Mouse (Mus musculus) heart, adult 2 months (tissue): ENCODE results near the gene Olfr325. TPM values are rescaled to one million over a fixed set of nuclear protein-coding genes. Genes with fewer than 3 reads are reported as not detected.
"Not testable (repeated sequence)": the region's sequence is repeated elsewhere in the genome, so short reads cannot be mapped to it uniquely, and the experiment has no call there.

ENCODE experiments used
- DNase-seq, 2 experiments: peaks; one replicate each; pipeline ENCODE4 v3.0.0; 2021
- H3K27ac ChIP-seq: fragments of 200-600 bp; 2 replicates; pipeline ENCODE4 v1.8.1; 2022
- H3K27me3 ChIP-seq: fragments of 200-500 bp; 2 replicates; pipeline ENCODE4 v1.6.1; 2012; ENCODE audit warnings: mild to moderate bottlenecking, low read length, inconsistent platforms, mixed read lengths; ENCODE audit not compliant: control insufficient read depth, insufficient read depth
- H3K36me3 ChIP-seq: fragments of 200-500 bp; 2 replicates; pipeline ENCODE4 v1.6.1; 2012; ENCODE audit warnings: low read length, inconsistent platforms; ENCODE audit not compliant: control insufficient read depth, insufficient read depth
- H3K4me1 ChIP-seq: fragments of 200-500 bp; 2 replicates; pipeline ENCODE4 v1.6.1; 2011; ENCODE audit warnings: low read length; ENCODE audit not compliant: control insufficient read depth, insufficient read depth
- H3K4me3 ChIP-seq: fragments of 200-600 bp; 2 replicates; pipeline ENCODE4 v1.8.1; 2022
- H3K79me2 ChIP-seq: fragments of 200-500 bp; replicated peaks from 2 replicates; pipeline ENCODE4 v1.6.1; 2012; ENCODE audit warnings: mild to moderate bottlenecking, inconsistent platforms, low read length, moderate library complexity, mixed read lengths; ENCODE audit not compliant: control insufficient read depth, insufficient read depth
- H3K9ac ChIP-seq: fragments of 200-500 bp; 2 replicates; pipeline ENCODE4 v1.6.1; 2012; ENCODE audit warnings: low read depth, mild to moderate bottlenecking, control low read depth, inconsistent platforms, low read length, mixed read lengths
- CTCF ChIP-seq: fragments of 200-600 bp; IDR thresholded peaks from 2 replicates; pipeline ENCODE4 v1.8.1; 2022; ENCODE audit warnings: antibody characterized with exemption, mild to moderate bottlenecking, moderate library complexity
- EP300 ChIP-seq: fragments of 200-500 bp; IDR thresholded peaks from 2 replicates; pipeline ENCODE4 v1.6.1; 2011; ENCODE audit warnings: low read depth, low read length, control low read depth; ENCODE audit not compliant: insufficient read depth
- POLR2A ChIP-seq: fragments of 200-500 bp; IDR thresholded peaks from 2 replicates; pipeline ENCODE4 v1.6.1; 2011; ENCODE audit warnings: mild to moderate bottlenecking, low read depth, low read length, control low read depth; ENCODE audit not compliant: insufficient read depth
- WGBS: fragments of 180-500 bp; shearing (Covaris S2); methylation state at CpG from one replicate; pipeline ENCODE4 v1.1.7; 2018; 5-methylcytosine and 5-hydroxymethylcytosine counted together
- intact Hi-C: fragments of 180-260 bp; cut with DNase I; formaldehyde crosslinking; loops from one replicate; pipeline ENCODE4 v1.15.1; 2025
- long read RNA-seq: library from polyadenylated mRNA; stranded (forward); transcript quantifications from one replicate; pipeline ENCODE4 v2.0.0, GENCODE M21; 2021
- polyA plus RNA-seq: library from polyadenylated mRNA; depleted of rRNA; stranded (reverse); fragments of >200 nt; gene quantifications from 2 replicates; pipeline ENCODE4 v1.2.3, GENCODE M21; 2012; rRNA removed
- total RNA-seq, 2 experiments: library from RNA; stranded (reverse); gene quantifications; 2 replicates each; pipeline ENCODE4 v1.2.3; 2021

Gene Olfr325
- total RNA-seq, result not detected
- not detected in 2 replicates for polyA plus RNA-seq
- long read RNA-seq, result 0 reads

DNA sequence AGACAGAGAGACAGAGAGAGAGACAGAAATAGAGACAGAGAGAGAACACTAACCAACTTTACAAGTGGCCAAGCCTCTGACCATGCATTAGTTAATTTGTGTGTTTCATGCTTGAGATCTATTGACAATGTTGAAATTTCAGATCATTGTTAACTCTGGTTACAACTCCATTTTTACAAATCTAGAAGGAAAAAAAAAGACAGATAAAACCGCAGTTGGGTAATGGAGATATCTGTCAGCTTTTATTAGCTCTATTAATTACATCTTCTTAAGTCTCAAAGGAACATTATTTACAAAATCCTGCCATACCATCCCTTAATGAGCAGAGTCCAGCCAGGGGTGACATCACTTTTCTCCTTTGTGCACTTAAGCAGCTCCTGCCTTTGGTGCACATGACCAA is at the start of gene Olfr325:
TSS of gene Olfr325 (plus strand) at position 301 of the 400 bp plus-strand sequence.
- no peak within 1 kb of the TSS for H3K9ac ChIP-seq
- intact Hi-C loops, result no loop called here

DNA sequence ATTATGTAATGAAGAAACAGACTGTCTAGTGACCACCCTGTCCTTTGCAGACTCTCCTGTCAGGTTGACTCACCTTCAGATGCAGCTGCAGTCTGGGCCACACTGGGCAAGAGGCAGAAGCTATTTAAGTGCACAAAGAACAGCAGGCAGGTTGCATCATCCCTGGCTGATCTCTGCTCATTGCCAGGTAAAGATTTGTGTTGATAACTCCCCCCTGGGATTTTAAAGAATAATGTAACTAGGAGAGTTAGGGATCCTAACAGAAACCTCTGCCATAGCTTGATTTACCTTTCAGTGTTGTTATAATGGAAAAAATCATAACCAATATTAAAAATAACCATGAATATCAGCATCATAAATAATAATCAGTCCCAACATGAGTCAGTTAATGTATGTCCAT is 42.8 kb upstream of the Olfr325 start, which contains the start of gene Olfr330:
TSS of gene Olfr330 (minus strand) at position 101 of the 400 bp plus-strand sequence.
- H3K4me1 ChIP-seq, H3K36me3 ChIP-seq, intact Hi-C loops, H3K79me2 ChIP-seq, H3K27ac ChIP-seq, H3K9ac ChIP-seq, DNase-seq, H3K27me3 ChIP-seq, H3K4me3 ChIP-seq: not testable (repeated sequence)

More for the DNA sequence above, at the start of gene Olfr325:
- Histone ChIP-seq H3K27me3 (no peaks in the 10 kb centered on the region), H3K4me3 (no peak within 1 kb of the TSS), H3K27ac (no peak within 1 kb of the TSS), H3K79me2 (no peaks in the 10 kb centered on the region), H3K36me3 (no peaks in the 10 kb centered on the region), H3K4me1 (no peaks in the 10 kb centered on the region)
- no peak for DNase-seq
- TF ChIP-seq POLR2A, result no peak
- no peak for TF ChIP-seq CTCF
- 61% methylated on average over 1 of the region's 1 CpGs for WGBS

DNA sequence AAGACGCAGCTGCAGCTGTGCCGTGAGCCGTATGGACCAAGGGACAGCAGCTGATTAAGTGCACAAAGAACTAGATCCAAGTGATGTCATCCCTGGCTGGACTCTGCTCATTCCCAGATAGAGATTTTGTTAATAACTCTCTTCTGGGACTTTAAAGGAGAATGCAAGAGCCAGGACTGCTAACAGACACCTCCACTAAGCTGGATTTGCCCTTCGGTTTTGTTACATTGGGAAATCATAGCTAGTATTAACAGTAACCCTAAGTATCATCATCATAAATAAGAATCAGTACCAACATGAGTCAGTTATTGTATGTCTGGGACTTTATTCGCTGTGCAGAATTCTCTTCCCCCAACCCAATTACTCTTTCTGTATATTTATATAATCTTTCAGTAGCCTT is 31.2 kb upstream of the Olfr325 start, which contains the start of gene Olfr329-ps:
TSS of gene Olfr329-ps (minus strand) at position 101 of the 400 bp plus-strand sequence.
- WGBS, result 57% methylated on average over 5 of the region's 5 CpGs
- Histone ChIP-seq H3K79me2 (no peaks in the 10 kb centered on the region), H3K4me3 (no peak within 1 kb of the TSS), H3K36me3 (no peaks in the 10 kb centered on the region), H3K27me3 (no peaks in the 10 kb centered on the region), H3K4me1 (no peaks in the 10 kb centered on the region), H3K9ac (no peak within 1 kb of the TSS), H3K27ac (no peak within 1 kb of the TSS)
- intact Hi-C loops, result no loop called here
- no peak for DNase-seq
- TF ChIP-seq CTCF, result no peak
- no peak for TF ChIP-seq POLR2A
- TF ChIP-seq EP300, result no peak

- no peak for TF ChIP-seq EP300
- no peak for TF ChIP-seq CTCF
- no peak for TF ChIP-seq POLR2A
- Histone ChIP-seq H3K27ac (no peak within 1 kb of the TSS), H3K79me2 (no peaks in the 10 kb centered on the region), H3K9ac (no peak within 1 kb of the TSS), H3K4me3 (no peak within 1 kb of the TSS), H3K36me3 (no peaks in the 10 kb centered on the region), H3K4me1 (no peaks in the 10 kb centered on the region), H3K27me3 (no peaks in the 10 kb centered on the region)
- WGBS, result 50% methylated on average over 1 of the region's 1 CpGs
- no peak for DNase-seq
- intact Hi-C loops, result no loop called here
These were observed 22.0 kb upstream of the Olfr325 start, which contains the start of gene Olfr328 for GRCm38 (mm10) chr11:58555536-58555935. Gene Olfr328 (minus strand): TSS chr11:58555636.

DNA sequence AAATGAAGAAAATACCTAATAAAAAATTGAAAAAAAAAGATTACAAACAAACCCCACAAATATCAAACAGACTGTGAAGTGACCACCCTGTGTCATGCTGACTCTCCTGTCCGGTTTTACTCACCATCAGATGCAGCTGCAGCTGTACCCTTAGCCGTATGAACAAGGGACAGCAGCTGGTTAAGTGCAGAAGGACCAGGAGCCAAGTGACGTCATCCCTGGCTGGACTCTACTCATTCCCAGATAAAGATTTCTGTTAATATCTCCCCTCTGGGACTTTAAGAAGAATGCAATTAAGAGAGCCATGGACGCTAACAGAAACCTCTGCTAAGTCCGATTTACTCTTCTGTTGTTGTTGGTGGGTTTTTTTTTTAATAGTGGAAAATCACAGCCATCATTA is 7.1 kb upstream of the Olfr325 start, which contains the start of gene Olfr224:
TSS of gene Olfr224 (minus strand) at position 149 of the 400 bp plus-strand sequence.
- DNase-seq, result peak in 1 of 2 experiments; percentile 31
- Histone ChIP-seq H3K4me3 (no peak within 1 kb of the TSS), H3K27me3 (no peaks in the 10 kb centered on the region), H3K27ac (no peak within 1 kb of the TSS), H3K36me3 (no peaks in the 10 kb centered on the region), H3K79me2 (no peaks in the 10 kb centered on the region), H3K9ac (no peak within 1 kb of the TSS), H3K4me1 (no peaks in the 10 kb centered on the region)
- intact Hi-C loops, result no loop called here
- 43% methylated on average over 5 of the region's 5 CpGs for WGBS
- no peak for TF ChIP-seq POLR2A

DNA sequence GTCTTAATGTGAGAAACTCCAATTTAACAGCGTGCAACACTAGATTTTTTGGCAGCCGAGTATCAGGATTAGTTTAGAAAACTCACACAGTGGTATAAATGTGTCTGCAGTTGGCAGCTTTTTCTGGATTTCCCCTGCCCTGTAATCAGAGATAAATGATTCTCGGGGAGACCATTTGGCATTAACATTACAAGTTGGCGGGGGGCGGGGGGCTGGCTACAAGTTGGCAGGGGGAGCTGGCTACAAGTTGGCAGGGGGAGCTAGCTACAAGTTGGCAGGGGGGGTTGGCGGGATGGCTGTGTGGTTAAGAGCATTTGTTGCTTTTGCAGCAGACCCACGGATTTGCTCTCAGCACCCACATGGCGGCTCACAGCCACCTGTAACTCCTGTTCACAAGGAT is 1.1 kb downstream of the Olfr325 start:
- no peaks in the 10 kb centered on the region for H3K79me2 ChIP-seq
- H3K27me3 ChIP-seq, result no peaks in the 10 kb centered on the region
- no peaks in the 10 kb centered on the region for H3K4me1 ChIP-seq
- TF ChIP-seq POLR2A (no peak), CTCF (no peak), EP300 (no peak)
- H3K36me3 ChIP-seq, result no peaks in the 10 kb centered on the region
- 61% methylated on average over 8 of the region's 8 CpGs for WGBS
- DNase-seq, result no peak
- H3K4me3 ChIP-seq, result no peak overlapping the region
- intact Hi-C loops, result no loop called here
- no peak overlapping the region for H3K9ac ChIP-seq
- H3K27ac ChIP-seq, result no peak overlapping the region
